Mouse (Mus musculus) bone marrow, adult 2 months (tissue): ENCODE measurements around the gene Zfp941.

Experiments used
- CTCF ChIP-seq: fragments of 200-500 bp; IDR thresholded peaks from 2 replicates; pipeline ENCODE4 v1.5.1; 2011; ENCODE audit warnings: low read length, control low read depth; ENCODE audit not compliant: control insufficient read depth, insufficient read depth
- POLR2A ChIP-seq: fragments of 200-500 bp; IDR thresholded peaks from 2 replicates; pipeline ENCODE4 v1.6.1; 2011; ENCODE audit warnings: low read depth, mild to moderate bottlenecking, control low read depth, low read length, borderline replicate concordance; ENCODE audit not compliant: control insufficient read depth

DNA sequence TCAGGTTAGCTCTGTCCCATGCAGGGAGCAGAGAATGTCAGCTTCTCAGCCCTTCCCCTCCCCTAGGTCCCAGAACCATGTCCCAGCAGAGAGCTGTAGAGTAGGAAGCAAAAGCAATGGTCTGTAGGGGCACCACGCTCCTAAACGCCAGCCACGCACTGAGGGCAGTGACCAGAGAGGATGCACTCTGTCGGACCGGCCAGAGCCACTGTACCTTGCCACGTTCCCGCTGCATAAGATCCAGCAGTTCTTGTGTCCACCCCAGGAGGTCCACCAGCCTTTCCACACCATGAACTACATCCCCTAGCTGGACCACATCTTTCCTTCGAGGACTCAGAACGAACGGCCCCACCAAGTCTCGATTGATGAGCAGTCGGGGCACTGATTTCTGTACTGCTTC is 42.8 kb upstream of the Zfp941 start:
- no peak for TF ChIP-seq CTCF
- TF ChIP-seq POLR2A, result no peak
